Mouse (Mus musculus): ENCODE results near the gene Pxt1. TPM values are rescaled to one million over a fixed set of nuclear protein-coding genes. Genes with fewer than 3 reads are reported as not detected.

Pxt1 gene
- polyA plus RNA-seq, 1 experiment from 2014 or later: not detected

- H3K9ac ChIP-seq: 0 out of 2 replicates have a peak overlapping the region, but pooled peaks have one; percentile 6
- ATAC-seq (ENCODE audit: low FRiP score): no peak
- peaks cover 17% of the 10 kb centered on the region for H3K4me1 ChIP-seq (replicated peaks; ENCODE audit: control insufficient read depth, insufficient read depth, low read length)
- no peak overlapping the region for H3K4me3 ChIP-seq (replicated peaks; ENCODE audit: low read length)
- H3K9me3 ChIP-seq (ENCODE audit: control insufficient read depth, low read length): no peaks in the 10 kb centered on the region
- H3K27ac ChIP-seq: no peak overlapping the region
- H3K4me2 ChIP-seq (replicated peaks): peak overlapping the region; percentile 38
- peaks cover 10% of the 10 kb centered on the region for H3K27me3 ChIP-seq (ENCODE audit: control insufficient read depth, insufficient read depth, low read length)
- DNase-seq (ENCODE audit: low spot score): peak; percentile 47
- H3K36me3 ChIP-seq (replicated peaks; ENCODE audit: control insufficient read depth, insufficient read depth): no peaks in the 10 kb centered on the region
- 9% methylated on average over 29 of the region's 29 CpGs for WGBS
These were observed 34.2 kb downstream of the Pxt1 start for GRCm38 (mm10) chr17:28909252-28909941.

- H3K9me3 ChIP-seq (ENCODE audit: control insufficient read depth, low read length): no peaks in the 10 kb centered on the region
- H3K4me2 ChIP-seq (replicated peaks): no peak overlapping the region
- WGBS: 72% methylated on average over 7 of the region's 7 CpGs
- no peak overlapping the region for H3K9ac ChIP-seq
- DNase-seq (ENCODE audit: low spot score) (no peak), ATAC-seq (ENCODE audit: low FRiP score) (no peak)
- H3K27me3 ChIP-seq (ENCODE audit: control insufficient read depth, insufficient read depth, low read length): peaks cover 10% of the 10 kb centered on the region
- H3K36me3 ChIP-seq (replicated peaks; ENCODE audit: control insufficient read depth, insufficient read depth): no peaks in the 10 kb centered on the region
- no peak overlapping the region for H3K27ac ChIP-seq
- no peak overlapping the region for H3K4me3 ChIP-seq (replicated peaks; ENCODE audit: low read length)
- H3K4me1 ChIP-seq (replicated peaks; ENCODE audit: control insufficient read depth, insufficient read depth, low read length): peaks cover 18% of the 10 kb centered on the region
These were observed 35.7 kb downstream of the Pxt1 start for GRCm38 (mm10) chr17:28907959-28908358.

- H3K9me3 ChIP-seq (ENCODE audit: control insufficient read depth, low read length): no peaks in the 10 kb centered on the region
- H3K36me3 ChIP-seq (replicated peaks; ENCODE audit: control insufficient read depth, insufficient read depth): no peaks in the 10 kb centered on the region
- 0 out of 2 replicates have a peak overlapping the region, but pooled peaks have one; percentile 6 for H3K4me2 ChIP-seq (replicated peaks)
- DNase-seq (ENCODE audit: low spot score): no peak
- H3K4me1 ChIP-seq (replicated peaks; ENCODE audit: control insufficient read depth, insufficient read depth, low read length): peaks cover 18% of the 10 kb centered on the region
- H3K4me3 ChIP-seq (replicated peaks; ENCODE audit: low read length): no peak overlapping the region
- whole genome bisulfite sequencing: 71% methylated on average over 13 of the region's 13 CpGs
- peaks cover 10% of the 10 kb centered on the region for H3K27me3 ChIP-seq (ENCODE audit: control insufficient read depth, insufficient read depth, low read length)
- H3K9ac ChIP-seq: 0 out of 2 replicates have a peak overlapping the region, but pooled peaks have one; percentile 31
- peak overlapping the region; percentile 87 for H3K27ac ChIP-seq
- no peak for ATAC-seq (ENCODE audit: low FRiP score)
These were observed 38.2 kb downstream of the Pxt1 start for GRCm38 (mm10) chr17:28905377-28905916.

- H3K4me3 ChIP-seq (replicated peaks; ENCODE audit: low read length): no peak overlapping the region
- H3K9ac ChIP-seq: peak overlapping the region; percentile 31; the same call in 1 of the 2 replicates
- no peaks in the 10 kb centered on the region for H3K9me3 ChIP-seq (ENCODE audit: control insufficient read depth, low read length)
- H3K27ac ChIP-seq: peak overlapping the region; percentile 87
- peaks cover 18% of the 10 kb centered on the region for H3K4me1 ChIP-seq (replicated peaks; ENCODE audit: control insufficient read depth, insufficient read depth, low read length)
- ATAC-seq (ENCODE audit: low FRiP score): peak; percentile 84
- 25% methylated on average over 23 of the region's 23 CpGs for WGBS
- H3K36me3 ChIP-seq (replicated peaks; ENCODE audit: control insufficient read depth, insufficient read depth): no peaks in the 10 kb centered on the region
- peaks cover 7% of the 10 kb centered on the region for H3K27me3 ChIP-seq (ENCODE audit: control insufficient read depth, insufficient read depth, low read length)
- peak; percentile 83 for DNase-seq (ENCODE audit: low spot score)
- H3K4me2 ChIP-seq (replicated peaks): peak overlapping the region; percentile 6; the same call in 1 of the 2 replicates
These were observed 38.9 kb downstream of the Pxt1 start for GRCm38 (mm10) chr17:28904546-28905376.

- no peaks in the 10 kb centered on the region for H3K27me3 ChIP-seq (ENCODE audit: control insufficient read depth, insufficient read depth, low read length)
- no peak overlapping the region for H3K27ac ChIP-seq
- no peaks in the 10 kb centered on the region for H3K36me3 ChIP-seq (replicated peaks; ENCODE audit: control insufficient read depth, insufficient read depth)
- peaks cover 13% of the 10 kb centered on the region for H3K4me1 ChIP-seq (replicated peaks; ENCODE audit: control insufficient read depth, insufficient read depth, low read length)
- no peaks in the 10 kb centered on the region for H3K9me3 ChIP-seq (ENCODE audit: control insufficient read depth, low read length)
- no peak overlapping the region for H3K4me2 ChIP-seq (replicated peaks)
- no peak for ATAC-seq (ENCODE audit: low FRiP score)
- H3K9ac ChIP-seq: no peak overlapping the region
- WGBS: 76% methylated on average over 4 of the region's 4 CpGs
- DNase-seq (ENCODE audit: low spot score): no peak
- H3K4me3 ChIP-seq (replicated peaks; ENCODE audit: low read length): no peak overlapping the region
These were observed 42.1 kb downstream of the Pxt1 start for GRCm38 (mm10) chr17:28901559-28901958.

- Histone ChIP-seq H3K9me3 (ENCODE audit: control insufficient read depth, low read length) (no peaks in the 10 kb centered on the region), H3K4me1 (replicated peaks; ENCODE audit: control insufficient read depth, insufficient read depth, low read length) (peaks cover 1% of the 10 kb centered on the region), H3K36me3 (replicated peaks; ENCODE audit: control insufficient read depth, insufficient read depth) (no peaks in the 10 kb centered on the region), H3K4me2 (replicated peaks) (no peak overlapping the region), H3K27ac (no peak overlapping the region), H3K27me3 (ENCODE audit: control insufficient read depth, insufficient read depth, low read length) (no peaks in the 10 kb centered on the region), H3K9ac (no peak overlapping the region), H3K4me3 (replicated peaks; ENCODE audit: low read length) (no peak overlapping the region)
- no peak for ATAC-seq (ENCODE audit: low FRiP score)
- no peak for DNase-seq (ENCODE audit: low spot score)
- 77% methylated on average over 19 of the region's 19 CpGs for WGBS
These were observed 44.2 kb downstream of the Pxt1 start for GRCm38 (mm10) chr17:28899427-28899826.

GRCm38 (mm10) chr17:28898249-28898648, 45.4 kb downstream of the Pxt1 start:
- Histone ChIP-seq H3K4me3 (replicated peaks; ENCODE audit: low read length) (no peak overlapping the region), H3K9ac (no peak overlapping the region), H3K4me2 (replicated peaks) (no peak overlapping the region), H3K27me3 (ENCODE audit: control insufficient read depth, insufficient read depth, low read length) (no peaks in the 10 kb centered on the region), H3K27ac (no peak overlapping the region), H3K4me1 (replicated peaks; ENCODE audit: control insufficient read depth, insufficient read depth, low read length) (no peaks in the 10 kb centered on the region), H3K9me3 (ENCODE audit: control insufficient read depth, low read length) (no peaks in the 10 kb centered on the region), H3K36me3 (replicated peaks; ENCODE audit: control insufficient read depth, insufficient read depth) (no peaks in the 10 kb centered on the region)
- ATAC-seq (ENCODE audit: low FRiP score) (no peak), DNase-seq (ENCODE audit: low spot score) (no peak)
- WGBS: 64% methylated on average over 5 of the region's 5 CpGs

- H3K36me3 ChIP-seq (replicated peaks; ENCODE audit: control insufficient read depth, insufficient read depth): no peaks in the 10 kb centered on the region
These were observed 45.8 kb downstream of the Pxt1 start for GRCm38 (mm10) chr17:28897817-28898216.

GRCm38 (mm10) chr17:28896095-28896780, 47.4 kb downstream of the Pxt1 start:
- Histone ChIP-seq H3K4me1 (replicated peaks; ENCODE audit: control insufficient read depth, insufficient read depth, low read length) (no peaks in the 10 kb centered on the region), H3K27me3 (ENCODE audit: control insufficient read depth, insufficient read depth, low read length) (no peaks in the 10 kb centered on the region), H3K27ac (no peak overlapping the region), H3K9ac (no peak overlapping the region), H3K36me3 (replicated peaks; ENCODE audit: control insufficient read depth, insufficient read depth) (no peaks in the 10 kb centered on the region), H3K4me3 (replicated peaks; ENCODE audit: low read length) (no peak overlapping the region), H3K4me2 (replicated peaks) (no peak overlapping the region), H3K9me3 (ENCODE audit: control insufficient read depth, low read length) (no peaks in the 10 kb centered on the region)
- WGBS: 91% methylated on average over 11 of the region's 11 CpGs
- ATAC-seq (ENCODE audit: low FRiP score): no peak
- DNase-seq (ENCODE audit: low spot score): no peak

More at GRCm38 (mm10) chr17:28897817-28898216, 45.8 kb downstream of the Pxt1 start:
- no peak for DNase-seq (ENCODE audit: low spot score)
- Histone ChIP-seq H3K9ac (no peak overlapping the region), H3K9me3 (ENCODE audit: control insufficient read depth, low read length) (no peaks in the 10 kb centered on the region), H3K27ac (no peak overlapping the region), H3K4me2 (replicated peaks) (no peak overlapping the region), H3K4me3 (replicated peaks; ENCODE audit: low read length) (no peak overlapping the region), H3K4me1 (replicated peaks; ENCODE audit: control insufficient read depth, insufficient read depth, low read length) (no peaks in the 10 kb centered on the region), H3K27me3 (ENCODE audit: control insufficient read depth, insufficient read depth, low read length) (no peaks in the 10 kb centered on the region)
- 90% methylated on average over 5 of the region's 5 CpGs for WGBS
- no peak for ATAC-seq (ENCODE audit: low FRiP score)
